Mouse (Mus musculus) gastrocnemius, postnatal 10 days (tissue): ENCODE results near the gene Ndufb6. TPM values are rescaled to one million over a fixed set of nuclear protein-coding genes. Genes with fewer than 3 reads are reported as not detected.

Source experiments
- total RNA-seq, 2 experiments: library from RNA; stranded (reverse); gene quantifications; 2 replicates each; pipeline ENCODE4 v1.2.3; 2021

Ndufb6 gene
- total RNA-seq, 2 experiments from 2014 or later = 196 to 243 TPM

Other genes starting within 250 kb of the Ndufb6 start
- 10 to 100 TPM; 23.3 to 28.7 TPM for gene Aco1, start 136.3 kb downstream of the Ndufb6 start, total RNA-seq
- 1 to 10 TPM; 3.8 to 6.3 TPM for gene Ddx58, start 39.6 kb downstream of the Ndufb6 start, total RNA-seq
- 10 to 100 TPM; 46.8 to 64.0 TPM for gene Smim27, start 9.8 kb downstream of the Ndufb6 start, total RNA-seq
- 10 to 100 TPM; 13.1 to 15.9 TPM for gene Topors, start 9.6 kb downstream of the Ndufb6 start, total RNA-seq
- gene Tmem215, start 192.8 kb upstream of the Ndufb6 start, total RNA-seq = not detected